1 mouse cellular context compared by ENCODE assay signal in genomic region chr9:45907078-45907428, GRCm38 (mm10).
TF ChIP-seq lines count a peak whose summit lies in the region.

No protein-coding gene starts in this region.

TF ChIP-seq in MEL, 35 proteins besides CTCF, POLR2A, EP300 and RAD21:
- peak; percentile 7; the same call in 1 of the 2 replicates for TF ChIP-seq NELFE (IDR thresholded peaks at IDR 0.05; ENCODE audit: low read depth, low read length)
- no peak for TF ChIP-seq MEF2A (IDR thresholded peaks at IDR 0.05; ENCODE audit: extremely low read depth, insufficient replicate concordance, low read depth, low read length, poor library complexity, severe bottlenecking)
